Mouse (Mus musculus) forebrain, postnatal 0 days (tissue): ENCODE measurements around the gene Rps7. TPM values are rescaled to one million over a fixed set of nuclear protein-coding genes. Genes with fewer than 3 reads are reported as not detected.

Experiments used
- ATAC-seq: fragments of 200-750 bp; cut with Nextera tagmentation; 2 replicates; pipeline ENCODE4 v1.8.0; 2017; ENCODE audit warnings: mild to moderate bottlenecking, moderate library complexity
- DNase-seq: peaks from one replicate; pipeline ENCODE4 v3.0.0-alpha.2; 2015
- H3K27ac ChIP-seq: fragments of 300-500 bp; sonication (generic); 2 replicates; pipeline ENCODE4 v1.5.1; 2014; ENCODE audit warnings: low read depth, mild to moderate bottlenecking, antibody characterized with exemption, low read length, moderate library complexity, mixed read lengths
- H3K27me3 ChIP-seq: fragments of 300-500 bp; sonication (generic); 2 replicates; pipeline ENCODE4 v1.6.1; 2014; ENCODE audit warnings: mild to moderate bottlenecking, low read length, mixed read lengths; ENCODE audit not compliant: insufficient read depth
- H3K36me3 ChIP-seq: fragments of 300-500 bp; sonication (generic); 2 replicates; pipeline ENCODE4 v1.6.1; 2014; ENCODE audit warnings: mild to moderate bottlenecking, moderate library complexity; ENCODE audit not compliant: insufficient read depth
- H3K4me1 ChIP-seq: fragments of 300-500 bp; sonication (generic); 2 replicates; pipeline ENCODE4 v1.6.1; 2014; ENCODE audit warnings: antibody characterized with exemption; ENCODE audit not compliant: insufficient read depth
- H3K4me2 ChIP-seq: fragments of 300-500 bp; sonication (generic); 2 replicates; pipeline ENCODE4 v1.6.1; 2014; ENCODE audit warnings: low read depth, mild to moderate bottlenecking, moderate library complexity
- H3K4me3 ChIP-seq: fragments of 300-500 bp; sonication (generic); 2 replicates; pipeline ENCODE4 v1.5.1; 2014; ENCODE audit warnings: low read depth, low read length, mixed read lengths
- H3K9ac ChIP-seq: fragments of 300-500 bp; sonication (generic); 2 replicates; pipeline ENCODE4 v1.6.1; 2014; ENCODE audit warnings: mild to moderate bottlenecking
- H3K9me3 ChIP-seq: fragments of 300-500 bp; sonication (generic); 2 replicates; pipeline ENCODE4 v1.6.1; 2016; ENCODE audit warnings: low read length
- CTCF ChIP-seq: sonication (generic); IDR thresholded peaks from 2 replicates; pipeline ENCODE4 v1.5.1; 2016; ENCODE audit warnings: antibody characterized with exemption, control low read depth, low read depth
- WGBS: fragments of 180-500 bp; shearing (Covaris S2); extraction: QIAGEN DNeasy Blood & Tissue Kit; methylation state at CpG from one replicate; pipeline ENCODE4 v1.1.7; 2014; 5-methylcytosine and 5-hydroxymethylcytosine counted together
- microRNA-seq, 2 experiments: library from miRNA; unstranded; fragments of <30 nt; microRNA quantifications; one replicate each; pipeline ENCODE4; 2016
- polyA plus RNA-seq: library from polyadenylated mRNA; unstranded; fragments of >200 nt; fragmentation: Nextera tagmentation; extraction: Ambion mirVana; gene quantifications from 2 replicates; pipeline ENCODE4 v1.2.1, GENCODE M21; 2015
- total RNA-seq: library from RNA; depleted of rRNA; stranded (reverse); fragments of >200 nt; gene quantifications from 2 replicates; pipeline ENCODE4 v1.2.3, GENCODE M21; 2014; rRNA removed

The Rps7 gene
- total and polyA plus RNA-seq, 2 experiments from 2014 or later, result 605 to 1,274 TPM

GRCm38 (mm10) chr12:28582423-28582822 lies 53.3 kb downstream of the Rps7 start, which contains the start of gene Allc:
Gene Allc, minus strand, starts transcription at chr12:28582523.
- 90% methylated on average over 8 of the region's 8 CpGs for WGBS
- no peak within 1 kb of the TSS for H3K9ac ChIP-seq
- no peaks in the 10 kb centered on the region for H3K4me1 ChIP-seq
- no peak for TF ChIP-seq CTCF
- DNase-seq, result no peak
- H3K4me3 ChIP-seq, result no peak within 1 kb of the TSS
- H3K9me3 ChIP-seq, result no peaks in the 10 kb centered on the region
- no peak within 1 kb of the TSS for H3K4me2 ChIP-seq
- H3K36me3 ChIP-seq, result no peaks in the 10 kb centered on the region
- no peak for ATAC-seq
- H3K27ac ChIP-seq, result no peak within 1 kb of the TSS
- no peaks in the 10 kb centered on the region for H3K27me3 ChIP-seq

Small RNA genes within 50 kb of the gene (microRNA-seq; reads per million reads assigned to microRNA genes)
- 0 reads per million in 2 experiments for gene Mir6937

Other genes starting within 250 kb of the Rps7 start
- not detected in 2 replicates for gene Dcdc2c, start 83.6 kb downstream of the Rps7 start, total RNA-seq
- gene Dcdc2c, start 83.6 kb downstream of the Rps7 start, polyA plus RNA-seq, result 0.09 TPM in 1 of 2 replicates, not detected in the other
- gene Allc, start 53.4 kb downstream of the Rps7 start, total RNA-seq, result 0.29 TPM in 1 of 2 replicates, not detected in the other
- gene Allc, start 53.4 kb downstream of the Rps7 start, polyA plus RNA-seq, result 0.14 and 0.17 TPM in 2 replicates
- 0.48 and 0.62 TPM in 2 replicates for gene Colec11, start 12.6 kb downstream of the Rps7 start, total RNA-seq
- 0.39 and 1.1 TPM in 2 replicates for gene Colec11, start 12.6 kb downstream of the Rps7 start, polyA plus RNA-seq
- gene Rnaseh1, start 13.6 kb upstream of the Rps7 start, total RNA-seq, result 13.7 and 18.5 TPM in 2 replicates
- 12.3 and 13.3 TPM in 2 replicates for gene Rnaseh1, start 13.6 kb upstream of the Rps7 start, polyA plus RNA-seq
- 5.1 and 9.4 TPM in 2 replicates for gene Adi1, start 39.3 kb upstream of the Rps7 start, total RNA-seq
- gene Adi1, start 39.3 kb upstream of the Rps7 start, polyA plus RNA-seq, result 24.7 and 27.9 TPM in 2 replicates
- gene Trappc12, start 114.5 kb upstream of the Rps7 start, total RNA-seq, result 49.1 and 55.6 TPM in 2 replicates
- gene Trappc12, start 114.5 kb upstream of the Rps7 start, polyA plus RNA-seq, result 32.0 and 37.8 TPM in 2 replicates
- 60.8 and 63.6 TPM in 2 replicates for gene Eipr1, start 115.8 kb upstream of the Rps7 start, total RNA-seq
- gene Eipr1, start 115.8 kb upstream of the Rps7 start, polyA plus RNA-seq, result 66.6 and 78.7 TPM in 2 replicates